In genomic region chr7:45920583-45921241, GRCm38 (mm10) we compare ENCODE assay signal across 8 mouse cellular contexts. TPM values are rescaled to one million over a fixed set of nuclear protein-coding genes. Genes with fewer than 3 reads are reported as not detected.
DNase-seq lines count a peak whose midpoint lies in the region; ATAC-seq and TF ChIP-seq lines count a peak whose summit lies in the region.

No protein-coding gene starts in this region.

- DNase-seq in kidney, postnatal 10 days = peak; percentile 43
- DNase-seq in kidney, adult 8-10 months = no peak
- DNase-seq in MEL (ENCODE audit: low read depth, low spot score) = peak; percentile 60
- DNase-seq in adipocyte (ENCODE audit: low spot score) = no peak
- no peak for DNase-seq in spleen, postnatal 4 days (ENCODE audit: low spot score in 2 of 2)

- peaks cover 3% of the 10 kb centered on the region; the same call in 1 of the 2 replicates for H3K79me2 ChIP-seq in MEL (ENCODE audit: control insufficient read depth, insufficient read depth, low read length, poor library complexity)

- peak overlapping the region; percentile 89 for H3K27ac ChIP-seq in MEL (ENCODE audit: control insufficient read depth, low read depth, low read length)
- peak overlapping the region; percentile 97 for H3K27ac ChIP-seq in embryonic fibroblast, embryonic 13.5 days (ENCODE audit: insufficient read depth, low read length)
- peak overlapping the region; percentile 73 for H3K27ac ChIP-seq in intestine, embryonic 16.5 days (ENCODE audit: low read length)
- H3K27ac ChIP-seq in neural tube, embryonic 14.5 days (ENCODE audit: low read depth, low read length) = no peak overlapping the region

- no peaks in the 10 kb centered on the region for H3K27me3 ChIP-seq in MEL (ENCODE audit: control insufficient read depth in 1 of 2, insufficient read depth in 2 of 2, low read length in 2 of 2)
- H3K27me3 ChIP-seq in intestine, embryonic 16.5 days (replicated peaks; ENCODE audit: control insufficient read depth, insufficient read depth, low read length) = no peaks in the 10 kb centered on the region
- 0 out of 2 replicates have a peak, but pooled peaks cover 2% of the 10 kb centered on the region for H3K27me3 ChIP-seq in neural tube, embryonic 14.5 days (ENCODE audit: control insufficient read depth, insufficient read depth, low read length)

- H3K4me3 ChIP-seq in MEL (ENCODE audit: control insufficient read depth in 1 of 2, insufficient read depth in 1 of 2, low read depth in 2 of 2, low read length in 2 of 2) = peak overlapping the region; percentile 63 to 64
- H3K4me3 ChIP-seq in embryonic fibroblast, embryonic 13.5 days (ENCODE audit: insufficient read depth, low read length) = peak overlapping the region; percentile 53
- H3K4me3 ChIP-seq in intestine, embryonic 16.5 days (ENCODE audit: low read length) = peak overlapping the region; percentile 49
- peak overlapping the region; percentile 18; the same call in 1 of the 2 replicates for H3K4me3 ChIP-seq in neural tube, embryonic 14.5 days (ENCODE audit: low read depth, low read length)

- H3K36me3 ChIP-seq in MEL (ENCODE audit: control insufficient read depth in 1 of 2, insufficient read depth in 2 of 2, low read length in 2 of 2) = peaks cover 0 to 13% of the 10 kb centered on the region in 2 experiments; a peak in 2 of 4 replicates
- no peaks in the 10 kb centered on the region for H3K36me3 ChIP-seq in intestine, embryonic 16.5 days (ENCODE audit: control insufficient read depth, insufficient read depth, low read length)
- no peaks in the 10 kb centered on the region for H3K36me3 ChIP-seq in neural tube, embryonic 14.5 days (ENCODE audit: control insufficient read depth, insufficient read depth, low read length)

- H3K9me3 ChIP-seq in MEL (replicated peaks; ENCODE audit: insufficient read depth, low read length) = no peaks in the 10 kb centered on the region
- H3K9me3 ChIP-seq in intestine, embryonic 16.5 days (ENCODE audit: control insufficient read depth, low read length) = no peaks in the 10 kb centered on the region
- H3K9me3 ChIP-seq in neural tube, embryonic 14.5 days (ENCODE audit: control insufficient read depth, low read length) = no peaks in the 10 kb centered on the region

- peaks cover 8 to 19% of the 10 kb centered on the region in 2 experiments for H3K4me1 ChIP-seq in MEL (ENCODE audit: control insufficient read depth in 1 of 2, insufficient read depth in 2 of 2, low read length in 2 of 2)
- H3K4me1 ChIP-seq in embryonic fibroblast, embryonic 13.5 days (ENCODE audit: control insufficient read depth, insufficient read depth, low read length) = peaks cover 9% of the 10 kb centered on the region; the same call in 1 of the 2 replicates
- peaks cover 56% of the 10 kb centered on the region for H3K4me1 ChIP-seq in intestine, embryonic 16.5 days (ENCODE audit: control insufficient read depth, insufficient read depth, low read length)
- peaks cover 22% of the 10 kb centered on the region for H3K4me1 ChIP-seq in neural tube, embryonic 14.5 days (ENCODE audit: control insufficient read depth, insufficient read depth, low read length)

- H3K4me2 ChIP-seq in intestine, embryonic 16.5 days (ENCODE audit: low read depth, low read length) = peak overlapping the region; percentile 68
- H3K4me2 ChIP-seq in neural tube, embryonic 14.5 days (ENCODE audit: low read depth, low read length) = peak overlapping the region; percentile 18; the same call in 1 of the 2 replicates

- WGBS in intestine, embryonic 16.5 days = 20% methylated on average over 9 of the region's 9 CpGs
- WGBS in neural tube, embryonic 14.5 days = 52% methylated on average over 9 of the region's 9 CpGs

- peak; percentile 6 to 32; a peak in 2 of 4 replicates for TF ChIP-seq EP300 in MEL (IDR thresholded peaks at IDR 0.05; ENCODE audit: low read depth in 1 of 2, low read length in 2 of 2)

- TF ChIP-seq POLR2A in MEL (IDR thresholded peaks at IDR 0.05; ENCODE audit: control insufficient read depth in 1 of 2, insufficient read depth in 1 of 2, low read depth in 1 of 2, low read length in 2 of 2, poor library complexity in 1 of 2) = no peak
- TF ChIP-seq POLR2A in embryonic fibroblast, embryonic 13.5 days (IDR thresholded peaks at IDR 0.05; ENCODE audit: low read depth, low read length) = peak; percentile 69

- H3K9ac ChIP-seq in MEL (ENCODE audit: control insufficient read depth, low read depth, low read length, poor library complexity, severe bottlenecking) = peak overlapping the region; percentile 77
- H3K9ac ChIP-seq in intestine, embryonic 16.5 days (ENCODE audit: low read depth, low read length) = peak overlapping the region; percentile 65
- 0 out of 2 replicates have a peak overlapping the region, but pooled peaks have one; percentile 2 for H3K9ac ChIP-seq in neural tube, embryonic 14.5 days (replicated peaks; ENCODE audit: low read depth, low read length)

- TF ChIP-seq RAD21 in MEL (IDR thresholded peaks at IDR 0.05; ENCODE audit: low read depth, low read length) = no peak

- no peak for ATAC-seq in intestine, embryonic 16.5 days
- no peak for ATAC-seq in neural tube, embryonic 14.5 days (ENCODE audit: low read depth)

- no peak for TF ChIP-seq CTCF in MEL (IDR thresholded peaks at IDR 0.05 in 2 of 3, conservative IDR thresholded peaks at IDR 0.05 in 1 of 3; ENCODE audit: control insufficient read depth in 1 of 3, insufficient read depth in 1 of 3, low read depth in 2 of 3, low read length in 3 of 3, poor library complexity in 1 of 3, severe bottlenecking in 1 of 3)
- no peak for TF ChIP-seq CTCF in embryonic fibroblast, embryonic 13.5 days (IDR thresholded peaks at IDR 0.05; ENCODE audit: borderline replicate concordance, insufficient read depth, low read length)

TF ChIP-seq in MEL, 35 proteins besides CTCF, POLR2A, EP300 and RAD21:
- TF ChIP-seq JUND (IDR thresholded peaks at IDR 0.05; ENCODE audit: low read depth, low read length) = peak; percentile 83; the same call in 1 of the 2 replicates
- TF ChIP-seq MYC (IDR thresholded peaks at IDR 0.05; ENCODE audit: low read depth, low read length) = 0 out of 2 replicates have a peak, but pooled peaks have one; percentile 15
- no peak for TF ChIP-seq ZNF384 (IDR thresholded peaks at IDR 0.05; ENCODE audit: low read depth, low read length)
- TF ChIP-seq MXI1 (IDR thresholded peaks at IDR 0.05; ENCODE audit: low read depth, low read length) = peak; percentile 39

RNA-seq across cellular contexts. Expression of gene Emp3, which starts 0.5 kb away (rescaled TPM):
- total RNA-seq in MEL (2012; rRNA removed) = 65.1 and 75.0 TPM in 2 replicates
- polyA plus RNA-seq in MEL (2012; ENCODE audit: insufficient read depth in 1 of 2, insufficient read length in 2 of 2, low read depth in 1 of 2, low replicate concordance in 2 of 2, missing spikeins in 1 of 2) = 100 to 1,000 TPM in 1 of 2 experiments, not detected in 1; 111 TPM
- 373 and 394 TPM in 2 replicates for polyA plus RNA-seq in embryonic fibroblast, embryonic 13.5 days (2011; ENCODE audit: insufficient read length, low read depth, missing spikeins)
- polyA plus RNA-seq in intestine, embryonic 16.5 days (2015; fragmentation: Nextera tagmentation; extraction: Ambion mirVana) = 128 and 147 TPM in 2 replicates
- polyA plus RNA-seq in neural tube, embryonic 14.5 days (2014; fragmentation: Nextera tagmentation; extraction: Ambion mirVana) = 5.3 and 36.4 TPM in 2 replicates

RNA-seq across cellular contexts. Expression of gene Ccdc114, which starts 3.2 kb away (rescaled TPM):
- 0.15 TPM in 1 of 2 replicates, not detected in the other for total RNA-seq in MEL (2012; rRNA removed)
- under 1 TPM in 1 of 2 experiments, not detected in 1; 0.24 TPM for polyA plus RNA-seq in MEL (2012; ENCODE audit: insufficient read depth in 1 of 2, insufficient read length in 2 of 2, low read depth in 1 of 2, low replicate concordance in 2 of 2, missing spikeins in 1 of 2)
- polyA plus RNA-seq in embryonic fibroblast, embryonic 13.5 days (2011; ENCODE audit: insufficient read length, low read depth, missing spikeins) = 0.73 and 1.1 TPM in 2 replicates
- polyA plus RNA-seq in intestine, embryonic 16.5 days (2015; fragmentation: Nextera tagmentation; extraction: Ambion mirVana) = 4.0 and 4.3 TPM in 2 replicates
- polyA plus RNA-seq in neural tube, embryonic 14.5 days (2014; fragmentation: Nextera tagmentation; extraction: Ambion mirVana) = 3.8 and 4.0 TPM in 2 replicates

RNA-seq across cellular contexts. Expression of gene Tmem143, which starts 24.0 kb away (rescaled TPM):
- 10.1 and 10.7 TPM in 2 replicates for total RNA-seq in MEL (2012; rRNA removed)
- 10 to 100 TPM in 1 of 2 experiments, not detected in 1; 20.1 TPM for polyA plus RNA-seq in MEL (2012; ENCODE audit: insufficient read depth in 1 of 2, insufficient read length in 2 of 2, low read depth in 1 of 2, low replicate concordance in 2 of 2, missing spikeins in 1 of 2)
- 18.0 and 21.2 TPM in 2 replicates for polyA plus RNA-seq in embryonic fibroblast, embryonic 13.5 days (2011; ENCODE audit: insufficient read length, low read depth, missing spikeins)
- 8.1 TPM in 2 replicates for polyA plus RNA-seq in intestine, embryonic 16.5 days (2015; fragmentation: Nextera tagmentation; extraction: Ambion mirVana)
- 4.0 and 4.8 TPM in 2 replicates for polyA plus RNA-seq in neural tube, embryonic 14.5 days (2014; fragmentation: Nextera tagmentation; extraction: Ambion mirVana)

RNA-seq across cellular contexts. Expression of gene Syngr4, which starts 24.2 kb away (rescaled TPM):
- total RNA-seq in MEL (2012; rRNA removed) = 0.33 and 0.46 TPM in 2 replicates
- polyA plus RNA-seq in MEL (2012; ENCODE audit: insufficient read depth in 1 of 2, insufficient read length in 2 of 2, low read depth in 1 of 2, low replicate concordance in 2 of 2, missing spikeins in 1 of 2) = 1 to 10 TPM in 1 of 2 experiments, not detected in 1; 1.1 TPM
- not detected in 2 replicates for polyA plus RNA-seq in embryonic fibroblast, embryonic 13.5 days (2011; ENCODE audit: insufficient read length, low read depth, missing spikeins)
- 0.62 and 0.98 TPM in 2 replicates for polyA plus RNA-seq in intestine, embryonic 16.5 days (2015; fragmentation: Nextera tagmentation; extraction: Ambion mirVana)
- 0.37 TPM in 1 of 2 replicates, not detected in the other for polyA plus RNA-seq in neural tube, embryonic 14.5 days (2014; fragmentation: Nextera tagmentation; extraction: Ambion mirVana)

RNA-seq across cellular contexts. Expression of gene Grin2d, which starts 42.5 kb away (rescaled TPM):
- total RNA-seq in MEL (2012; rRNA removed) = 0.16 and 0.19 TPM in 2 replicates
- under 1 TPM in 1 of 2 experiments, not detected in 1; 0.57 TPM for polyA plus RNA-seq in MEL (2012; ENCODE audit: insufficient read depth in 1 of 2, insufficient read length in 2 of 2, low read depth in 1 of 2, low replicate concordance in 2 of 2, missing spikeins in 1 of 2)
- 1.8 and 2.1 TPM in 2 replicates for polyA plus RNA-seq in embryonic fibroblast, embryonic 13.5 days (2011; ENCODE audit: insufficient read length, low read depth, missing spikeins)
- polyA plus RNA-seq in intestine, embryonic 16.5 days (2015; fragmentation: Nextera tagmentation; extraction: Ambion mirVana) = 0.31 and 0.39 TPM in 2 replicates
- polyA plus RNA-seq in neural tube, embryonic 14.5 days (2014; fragmentation: Nextera tagmentation; extraction: Ambion mirVana) = 3.4 and 4.3 TPM in 2 replicates

Comparison
In these comparisons a context has a peak if more than half of its experiments do, and no peak if none do; other contexts are left out.
1. DNase-seq: peak in kidney, postnatal 10 days (single experiment) and MEL (single experiment); none in kidney, adult 8-10 months (0 of 2), adipocyte (single experiment) and spleen, postnatal 4 days (0 of 2).
2. H3K9ac ChIP-seq: peak in every context shown above with its lines; median percentile 77 in MEL; 65 in intestine, embryonic 16.5 days; 2 in neural tube, embryonic 14.5 days.
3. Peak in every context shown above with its lines, with median percentiles within 50 percentile points of each other: H3K4me3 ChIP-seq.